Mouse (Mus musculus) intestine, embryonic 16.5 days (tissue): ENCODE data around the gene Arrdc3. TPM values are rescaled to one million over a fixed set of nuclear protein-coding genes. Genes with fewer than 3 reads are reported as not detected.

Source experiments
- ATAC-seq: fragments of 200-750 bp; cut with Nextera tagmentation; 2 replicates; pipeline ENCODE4 v1.8.0; 2017; ENCODE audit warnings: moderate TSS enrichment, moderate library complexity
- H3K27ac ChIP-seq: fragments of 300-500 bp; sonication (generic); 2 replicates; pipeline ENCODE4 v1.5.1; 2014; ENCODE audit warnings: mild to moderate bottlenecking, low read length
- H3K27me3 ChIP-seq: fragments of 300-500 bp; sonication (generic); replicated peaks from 2 replicates; pipeline ENCODE4 v1.6.1; 2014; ENCODE audit warnings: low read length, control low read depth, mixed read lengths; ENCODE audit not compliant: control insufficient read depth, insufficient read depth
- H3K36me3 ChIP-seq: fragments of 300-500 bp; sonication (generic); 2 replicates; pipeline ENCODE4 v1.6.1; 2014; ENCODE audit warnings: low read length, control low read depth; ENCODE audit not compliant: control insufficient read depth, insufficient read depth
- H3K4me1 ChIP-seq: fragments of 300-500 bp; sonication (generic); 2 replicates; pipeline ENCODE4 v1.6.1; 2014; ENCODE audit warnings: low read length, control low read depth, mixed read lengths; ENCODE audit not compliant: control insufficient read depth, insufficient read depth
- H3K4me2 ChIP-seq: fragments of 300-500 bp; sonication (generic); 2 replicates; pipeline ENCODE4 v1.6.1; 2014; ENCODE audit warnings: low read depth, low read length, control low read depth
- H3K4me3 ChIP-seq: fragments of 300-500 bp; sonication (generic); 2 replicates; pipeline ENCODE4 v1.5.1; 2014; ENCODE audit warnings: mild to moderate bottlenecking, low read length
- H3K9ac ChIP-seq: fragments of 300-500 bp; sonication (generic); 2 replicates; pipeline ENCODE4 v1.6.1; 2014; ENCODE audit warnings: low read depth, low read length
- H3K9me3 ChIP-seq: fragments of 300-500 bp; sonication (generic); 2 replicates; pipeline ENCODE4 v1.6.1; 2016; ENCODE audit warnings: low read length, control low read depth; ENCODE audit not compliant: control insufficient read depth
- WGBS: fragments of 180-500 bp; shearing (Covaris S2); extraction: QIAGEN DNeasy Blood & Tissue Kit; methylation state at CpG from one replicate; pipeline ENCODE4 v1.1.7; 2014; 5-methylcytosine and 5-hydroxymethylcytosine counted together
- polyA plus RNA-seq: library from polyadenylated mRNA; unstranded; fragments of >200 nt; fragmentation: Nextera tagmentation; extraction: Ambion mirVana; gene quantifications from 2 replicates; pipeline ENCODE4 v1.2.1, GENCODE M21; 2015

Arrdc3 gene
- polyA plus RNA-seq, 1 experiment from 2014 or later = 36.2 TPM

GRCm38 (mm10) chr13:80902796-80903195 is 19.6 kb downstream of the Arrdc3 start:
- Histone ChIP-seq H3K9me3 (no peaks in the 10 kb centered on the region), H3K27me3 (no peaks in the 10 kb centered on the region), H3K4me2 (no peak overlapping the region), H3K36me3 (no peaks in the 10 kb centered on the region), H3K27ac (no peak overlapping the region), H3K9ac (no peak overlapping the region), H3K4me3 (no peak overlapping the region), H3K4me1 (no peaks in the 10 kb centered on the region)
- 87% methylated on average over 3 of the region's 3 CpGs for WGBS
- no peak for ATAC-seq

- H3K9ac ChIP-seq = no peak overlapping the region
- H3K4me2 ChIP-seq = no peak overlapping the region
- ATAC-seq = no peak
Observed at GRCm38 (mm10) chr13:80913361-80913760, 30.2 kb downstream of the Arrdc3 start.

GRCm38 (mm10) chr13:80920939-80921338 is 37.8 kb downstream of the Arrdc3 start:
- Histone ChIP-seq H3K9me3 (no peaks in the 10 kb centered on the region), H3K9ac (no peak overlapping the region), H3K4me2 (no peak overlapping the region), H3K4me1 (no peaks in the 10 kb centered on the region), H3K4me3 (no peak overlapping the region), H3K27me3 (no peaks in the 10 kb centered on the region), H3K36me3 (no peaks in the 10 kb centered on the region), H3K27ac (no peak overlapping the region)
- no peak for ATAC-seq
- 76% methylated on average over 6 of the region's 6 CpGs for WGBS

More at GRCm38 (mm10) chr13:80913361-80913760, 30.2 kb downstream of the Arrdc3 start:
- no peak overlapping the region for H3K4me3 ChIP-seq
- H3K27me3 ChIP-seq = no peaks in the 10 kb centered on the region
- H3K36me3 ChIP-seq = no peaks in the 10 kb centered on the region
- H3K9me3 ChIP-seq = no peaks in the 10 kb centered on the region
- H3K4me1 ChIP-seq = no peaks in the 10 kb centered on the region
- H3K27ac ChIP-seq = no peak overlapping the region

- 60% methylated on average over 7 of the region's 7 CpGs for WGBS
- no peak for ATAC-seq
Observed at GRCm38 (mm10) chr13:80921593-80922327, 38.6 kb downstream of the Arrdc3 start.

GRCm38 (mm10) chr13:80928187-80928586 is 45.0 kb downstream of the Arrdc3 start:
- Histone ChIP-seq H3K4me2 (0 out of 2 replicates have a peak overlapping the region, but pooled peaks have one; percentile 1), H3K9me3 (no peaks in the 10 kb centered on the region), H3K36me3 (no peaks in the 10 kb centered on the region), H3K9ac (no peak overlapping the region), H3K4me1 (peaks cover 8% of the 10 kb centered on the region; the same call in 1 of the 2 replicates), H3K27ac (no peak overlapping the region), H3K27me3 (no peaks in the 10 kb centered on the region), H3K4me3 (no peak overlapping the region)
- 36% methylated on average over 7 of the region's 7 CpGs for WGBS
- peak; percentile 67 for ATAC-seq

More at GRCm38 (mm10) chr13:80921593-80922327, 38.6 kb downstream of the Arrdc3 start:
- no peaks in the 10 kb centered on the region for H3K9me3 ChIP-seq
- no peak overlapping the region for H3K4me3 ChIP-seq
- no peaks in the 10 kb centered on the region for H3K36me3 ChIP-seq
- H3K4me2 ChIP-seq = no peak overlapping the region
- H3K27ac ChIP-seq = no peak overlapping the region
- no peaks in the 10 kb centered on the region for H3K4me1 ChIP-seq
- H3K9ac ChIP-seq = no peak overlapping the region
- no peaks in the 10 kb centered on the region for H3K27me3 ChIP-seq

- H3K9ac ChIP-seq = no peak overlapping the region
- no peak overlapping the region for H3K27ac ChIP-seq
- H3K36me3 ChIP-seq = no peaks in the 10 kb centered on the region
- no peaks in the 10 kb centered on the region for H3K27me3 ChIP-seq
- H3K4me2 ChIP-seq = no peak overlapping the region
- H3K4me1 ChIP-seq = peaks cover 8% of the 10 kb centered on the region; the same call in 1 of the 2 replicates
- H3K4me3 ChIP-seq = no peak overlapping the region
- no peaks in the 10 kb centered on the region for H3K9me3 ChIP-seq
- WGBS = 52% methylated on average over 4 of the region's 4 CpGs
- ATAC-seq = no peak
Observed at GRCm38 (mm10) chr13:80930030-80930429, 46.8 kb downstream of the Arrdc3 start.

GRCm38 (mm10) chr13:80932816-80933402 is 49.7 kb downstream of the Arrdc3 start:
- no peak for ATAC-seq
- H3K4me1 ChIP-seq = peaks cover 6% of the 10 kb centered on the region; the same call in 1 of the 2 replicates
- H3K27ac ChIP-seq = 0 out of 2 replicates have a peak overlapping the region, but pooled peaks have one; percentile 7
- H3K9me3 ChIP-seq = no peaks in the 10 kb centered on the region
- H3K4me3 ChIP-seq = no peak overlapping the region
- H3K36me3 ChIP-seq = no peaks in the 10 kb centered on the region
- WGBS = 50% methylated on average over 5 of the region's 5 CpGs
- no peaks in the 10 kb centered on the region for H3K27me3 ChIP-seq
- no peak overlapping the region for H3K4me2 ChIP-seq
- H3K9ac ChIP-seq = no peak overlapping the region

- Histone ChIP-seq H3K36me3 (no peaks in the 10 kb centered on the region), H3K27me3 (no peaks in the 10 kb centered on the region), H3K4me2 (no peak overlapping the region), H3K9me3 (no peaks in the 10 kb centered on the region), H3K4me1 (peaks cover 18% of the 10 kb centered on the region), H3K4me3 (no peak overlapping the region), H3K9ac (no peak overlapping the region), H3K27ac (no peak overlapping the region)
- ATAC-seq = no peak
- 85% methylated on average over 2 of the region's 2 CpGs for whole genome bisulfite sequencing
Observed at GRCm38 (mm10) chr13:80936426-80936825, 53.2 kb downstream of the Arrdc3 start.

GRCm38 (mm10) chr13:80939228-80939627 is 56.0 kb downstream of the Arrdc3 start:
- no peak overlapping the region for H3K4me3 ChIP-seq
- H3K36me3 ChIP-seq = no peaks in the 10 kb centered on the region
- H3K9me3 ChIP-seq = no peaks in the 10 kb centered on the region
- H3K9ac ChIP-seq = no peak overlapping the region
- peak overlapping the region; percentile 19; the same call in 1 of the 2 replicates for H3K27ac ChIP-seq
- H3K27me3 ChIP-seq = no peaks in the 10 kb centered on the region
- no peak overlapping the region for H3K4me2 ChIP-seq
- WGBS = 62% methylated on average over 4 of the region's 4 CpGs
- ATAC-seq = peak; percentile 10; the same call in 1 of the 2 replicates
- H3K4me1 ChIP-seq = peaks cover 13% of the 10 kb centered on the region
